ENCODE assay signal across 8 mouse cellular contexts in genomic region chr1:159231781-159232571, GRCm38 (mm10). TPM values are rescaled to one million over a fixed set of nuclear protein-coding genes. Genes with fewer than 3 reads are reported as not detected.
DNase-seq lines count a peak whose midpoint lies in the region; ATAC-seq and TF ChIP-seq lines count a peak whose summit lies in the region.
"Not testable (repeated sequence)": the region's sequence is repeated elsewhere in the genome, so short reads cannot be mapped to it uniquely, and the experiment has no call there.

TSS of gene Cop1 (plus strand) at chr1:159232320.

- peak within 1 kb of the TSS; percentile 85 for H3K27ac ChIP-seq in bone marrow macrophage, adult 2 months (ENCODE audit: insufficient read depth, low read depth, low read length)
- H3K27ac ChIP-seq in embryonic fibroblast, embryonic 13.5 days (ENCODE audit: insufficient read depth, low read length), result peak within 1 kb of the TSS; percentile 91
- H3K27ac ChIP-seq in heart, embryonic 10.5 days, result peak within 1 kb of the TSS; percentile 94
- H3K27ac ChIP-seq in kidney, embryonic 15.5 days, result peak within 1 kb of the TSS; percentile 99

- TF ChIP-seq CTCF in bone marrow macrophage, adult 2 months (IDR thresholded peaks at IDR 0.05; ENCODE audit: low read depth, low read length); embryonic fibroblast, embryonic 13.5 days (IDR thresholded peaks at IDR 0.05; ENCODE audit: borderline replicate concordance, insufficient read depth, low read length): not testable (repeated sequence)

- H3K36me3 ChIP-seq in heart, embryonic 10.5 days; kidney, embryonic 15.5 days: not testable (repeated sequence)

- peak within 1 kb of the TSS; percentile 71 for H3K4me2 ChIP-seq in kidney, embryonic 15.5 days

- under 1% methylated on average over 82 of the region's 97 CpGs for WGBS in heart, embryonic 10.5 days
- under 1% methylated on average over 74 of the region's 97 CpGs for WGBS in kidney, embryonic 15.5 days

- H3K4me3 ChIP-seq in bone marrow macrophage, adult 2 months (ENCODE audit: insufficient read depth, low read length), result peak within 1 kb of the TSS; percentile 98
- H3K4me3 ChIP-seq in embryonic fibroblast, embryonic 13.5 days (ENCODE audit: insufficient read depth, low read length), result peak within 1 kb of the TSS; percentile 86
- H3K4me3 ChIP-seq in heart, embryonic 10.5 days, result peak within 1 kb of the TSS; percentile 79
- H3K4me3 ChIP-seq in kidney, embryonic 15.5 days (replicated peaks), result peak within 1 kb of the TSS; percentile 77

- peak; percentile 98 for ATAC-seq in kidney, embryonic 15.5 days (replicated peaks; ENCODE audit: low FRiP score)
- peak; percentile 82 for ATAC-seq in monocyte, adult 5-6 weeks (replicated peaks; ENCODE audit: insufficient number of reproducible peaks, low FRiP score, low TSS enrichment, poor library complexity, severe bottlenecking)

- H3K9ac ChIP-seq in kidney, embryonic 15.5 days, result peak within 1 kb of the TSS; percentile 75

- not testable (repeated sequence) for H3K27me3 ChIP-seq in heart, embryonic 10.5 days (ENCODE audit: insufficient read depth, poor library complexity, severe bottlenecking); kidney, embryonic 15.5 days

- peak; percentile 95 for DNase-seq in A20 (ENCODE audit: low read depth, low spot score)
- DNase-seq in heart, embryonic 10.5 days (ENCODE audit: low spot score), result peak; percentile 95
- DNase-seq in liver, result peak; percentile 95
- DNase-seq in spleen, postnatal 4 days (ENCODE audit: low spot score in 2 of 2), result peak; percentile 92 to 96

- H3K9me3 ChIP-seq in heart, embryonic 10.5 days; kidney, embryonic 15.5 days (replicated peaks): not testable (repeated sequence)

- H3K4me1 ChIP-seq in bone marrow macrophage, adult 2 months (ENCODE audit: control insufficient read depth, insufficient read depth, low read length); embryonic fibroblast, embryonic 13.5 days (ENCODE audit: control insufficient read depth, insufficient read depth, low read length): not testable (repeated sequence)
- H3K4me1 ChIP-seq in heart, embryonic 10.5 days, result peaks cover 16% of the 10 kb centered on the region
- peaks cover 17% of the 10 kb centered on the region for H3K4me1 ChIP-seq in kidney, embryonic 15.5 days

- TF ChIP-seq POLR2A in bone marrow macrophage, adult 2 months (IDR thresholded peaks at IDR 0.05; ENCODE audit: borderline replicate concordance, low read depth, low read length), result 0 out of 2 replicates have a peak, but pooled peaks have one; percentile 28
- TF ChIP-seq POLR2A in embryonic fibroblast, embryonic 13.5 days (IDR thresholded peaks at IDR 0.05; ENCODE audit: low read depth, low read length), result peak; percentile 94

RNA-seq across cellular contexts. Expression of gene Cop1, which starts in this region (rescaled TPM):
- polyA plus RNA-seq in bone marrow macrophage, adult 2 months (2012; ENCODE audit: insufficient read depth, insufficient read length, missing spikeins), result 102 and 122 TPM in 2 replicates
- 180 and 225 TPM in 2 replicates for polyA plus RNA-seq in embryonic fibroblast, embryonic 13.5 days (2011; ENCODE audit: insufficient read length, low read depth, missing spikeins)
- polyA plus RNA-seq in heart, embryonic 10.5 days (2016; fragmentation: Nextera tagmentation; extraction: Ambion mirVana), result 24.6 and 38.3 TPM in 2 replicates
- polyA plus RNA-seq in kidney, embryonic 15.5 days (2015; fragmentation: Nextera tagmentation; extraction: Ambion mirVana), result 27.2 and 46.3 TPM in 2 replicates
- 174 to 215 TPM (median 213 TPM) in 3 replicates for total RNA-seq in monocyte, adult 5-6 weeks (2017)

Comparison
In these comparisons a context has a peak if more than half of its experiments do, and no peak if none do; other contexts are left out.
1. Peak in every context shown above with its lines: DNase-seq, ATAC-seq, H3K4me3 ChIP-seq and H3K27ac ChIP-seq.